Mouse (Mus musculus): ENCODE measurements around the gene Fgf12. TPM values are rescaled to one million over a fixed set of nuclear protein-coding genes. Genes with fewer than 3 reads are reported as not detected.

Gene Fgf12
- polyA plus RNA-seq, 1 experiment from 2014 or later = 79.8 TPM

DNA sequence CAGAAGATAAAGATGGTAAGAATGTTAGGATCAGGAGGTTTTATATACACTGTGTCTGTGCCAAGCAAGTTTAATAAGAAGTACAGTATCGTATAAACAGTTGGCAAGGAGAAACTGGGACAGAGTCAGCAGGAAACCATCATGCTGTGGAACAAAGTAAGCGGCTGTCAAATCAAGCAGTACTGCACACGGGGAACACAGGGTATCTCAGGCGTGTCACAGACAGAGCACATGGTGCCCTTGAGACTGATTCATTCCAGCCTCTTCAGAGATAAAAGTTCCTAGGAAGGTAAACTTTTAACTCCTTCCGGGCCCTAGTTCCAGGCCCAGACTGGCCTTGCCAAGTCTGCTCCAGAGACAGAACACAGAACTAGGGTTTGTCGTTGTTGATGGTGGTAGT, 240.4 kb downstream of the Fgf12 start:
- no peak overlapping the region for H3K9ac ChIP-seq (replicated peaks; ENCODE audit: low read depth, low read length)
- no peaks in the 10 kb centered on the region for H3K9me3 ChIP-seq (ENCODE audit: control insufficient read depth, low read length)
- H3K36me3 ChIP-seq (ENCODE audit: control insufficient read depth, insufficient read depth, low read length) = no peaks in the 10 kb centered on the region
- H3K27ac ChIP-seq (ENCODE audit: low read depth, low read length) = no peak overlapping the region
- no peaks in the 10 kb centered on the region for H3K27me3 ChIP-seq (ENCODE audit: control insufficient read depth, insufficient read depth, low read length)
- peak; percentile 56 for ATAC-seq (ENCODE audit: low read depth)
- H3K4me2 ChIP-seq (ENCODE audit: low read depth, low read length) = no peak overlapping the region
- H3K4me1 ChIP-seq (ENCODE audit: control insufficient read depth, insufficient read depth, low read length) = no peaks in the 10 kb centered on the region
- no peak overlapping the region for H3K4me3 ChIP-seq (ENCODE audit: low read depth, low read length)
- WGBS = 59% methylated on average over 6 of the region's 6 CpGs

DNA sequence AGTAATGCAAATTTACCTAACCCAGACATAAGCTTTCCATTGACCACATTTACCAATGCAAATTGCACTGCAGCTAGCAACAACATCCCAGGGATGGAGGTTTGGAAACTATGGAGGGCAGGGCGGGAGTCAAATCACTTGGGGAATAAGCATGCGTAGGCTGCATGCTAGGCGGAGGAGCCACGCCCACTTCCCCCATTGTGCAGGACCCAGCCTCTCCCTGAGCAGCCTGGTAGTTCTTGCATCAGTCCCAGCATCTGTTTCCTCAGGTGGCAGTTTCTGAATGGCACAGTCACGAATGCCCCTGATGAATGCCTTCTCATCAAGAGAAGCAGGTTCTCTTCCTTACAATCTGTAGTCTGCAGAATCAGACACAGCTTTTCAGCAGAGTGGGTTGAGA, 241.5 kb downstream of the Fgf12 start:
- Histone ChIP-seq H3K4me1 (ENCODE audit: control insufficient read depth, insufficient read depth, low read length) (no peaks in the 10 kb centered on the region), H3K27ac (ENCODE audit: low read depth, low read length) (no peak overlapping the region), H3K9me3 (ENCODE audit: control insufficient read depth, low read length) (no peaks in the 10 kb centered on the region), H3K4me2 (ENCODE audit: low read depth, low read length) (no peak overlapping the region), H3K4me3 (ENCODE audit: low read depth, low read length) (no peak overlapping the region), H3K9ac (replicated peaks; ENCODE audit: low read depth, low read length) (no peak overlapping the region), H3K27me3 (ENCODE audit: control insufficient read depth, insufficient read depth, low read length) (no peaks in the 10 kb centered on the region), H3K36me3 (ENCODE audit: control insufficient read depth, insufficient read depth, low read length) (no peaks in the 10 kb centered on the region)
- no peak for ATAC-seq (ENCODE audit: low read depth)
- 39% methylated on average over 5 of the region's 5 CpGs for WGBS

DNA sequence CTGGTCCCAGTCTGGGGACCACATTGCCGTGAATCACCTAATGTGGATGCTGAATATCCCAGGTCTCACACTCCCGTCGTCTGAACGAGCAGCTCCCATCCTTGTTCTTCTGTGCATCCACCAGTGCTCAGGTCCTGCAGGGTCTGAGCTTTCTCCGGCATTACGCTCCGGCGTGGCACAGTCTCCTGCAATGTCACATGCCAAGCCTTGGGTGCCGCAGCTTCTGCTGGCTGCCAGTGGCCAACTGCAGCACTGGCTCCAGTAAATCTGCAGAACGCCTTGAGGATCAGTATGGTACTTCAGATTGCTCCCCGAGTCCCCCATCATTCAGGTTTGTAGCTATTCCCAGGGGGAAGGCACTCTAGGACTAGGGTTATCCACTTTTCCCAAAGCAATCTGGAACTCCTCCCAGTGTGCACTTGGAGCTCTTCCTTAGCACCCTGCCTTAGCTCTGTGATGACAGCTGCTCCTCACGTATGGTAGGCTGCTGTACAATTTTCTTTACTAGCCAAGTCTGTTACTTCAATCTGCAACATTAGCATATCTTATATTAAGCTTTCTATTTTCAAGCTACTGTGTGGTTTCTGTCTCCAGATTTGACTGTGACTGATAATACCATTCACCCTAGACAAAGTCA, 254.8 kb downstream of the Fgf12 start:
- H3K4me1 ChIP-seq (ENCODE audit: control insufficient read depth, insufficient read depth, low read length) = no peaks in the 10 kb centered on the region
- no peak overlapping the region for H3K4me3 ChIP-seq (ENCODE audit: low read depth, low read length)
- H3K27me3 ChIP-seq (ENCODE audit: control insufficient read depth, insufficient read depth, low read length) = no peaks in the 10 kb centered on the region
- no peak overlapping the region for H3K4me2 ChIP-seq (ENCODE audit: low read depth, low read length)
- ATAC-seq (ENCODE audit: low read depth) = no peak
- no peak overlapping the region for H3K27ac ChIP-seq (ENCODE audit: low read depth, low read length)
- no peaks in the 10 kb centered on the region for H3K9me3 ChIP-seq (ENCODE audit: control insufficient read depth, low read length)
- no peak overlapping the region for H3K9ac ChIP-seq (replicated peaks; ENCODE audit: low read depth, low read length)
- 89% methylated on average over 12 of the region's 12 CpGs for WGBS
- no peaks in the 10 kb centered on the region for H3K36me3 ChIP-seq (ENCODE audit: control insufficient read depth, insufficient read depth, low read length)

DNA sequence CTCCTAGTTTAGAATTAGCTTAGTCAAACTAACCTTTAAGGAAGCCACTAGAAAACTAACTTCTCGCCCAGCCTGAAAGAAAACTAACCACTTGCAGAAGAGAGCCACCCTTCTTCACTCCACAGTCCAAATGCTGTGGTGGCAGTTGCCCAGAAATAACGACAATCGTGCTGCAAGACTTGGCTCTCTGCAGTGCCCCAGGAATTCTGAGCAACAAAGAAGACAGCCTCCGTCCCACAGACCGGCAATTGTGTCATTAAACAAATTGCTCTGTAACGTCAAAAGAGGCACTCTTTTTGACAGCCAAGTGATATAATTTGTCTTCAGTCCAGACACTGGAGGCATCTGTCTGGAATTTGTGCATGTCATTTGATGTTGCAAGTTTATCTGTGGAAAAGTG, 261.2 kb downstream of the Fgf12 start:
- H3K27ac ChIP-seq (ENCODE audit: low read depth, low read length) = no peak overlapping the region
- H3K9ac ChIP-seq (replicated peaks; ENCODE audit: low read depth, low read length) = no peak overlapping the region
- no peaks in the 10 kb centered on the region for H3K4me1 ChIP-seq (ENCODE audit: control insufficient read depth, insufficient read depth, low read length)
- no peak overlapping the region; the same call in 1 of the 2 replicates for H3K4me2 ChIP-seq (ENCODE audit: low read depth, low read length)
- H3K4me3 ChIP-seq (ENCODE audit: low read depth, low read length) = no peak overlapping the region
- no peaks in the 10 kb centered on the region for H3K27me3 ChIP-seq (ENCODE audit: control insufficient read depth, insufficient read depth, low read length)
- H3K36me3 ChIP-seq (ENCODE audit: control insufficient read depth, insufficient read depth, low read length) = no peaks in the 10 kb centered on the region
- WGBS = 7% methylated on average over 6 of the region's 6 CpGs
- no peak for ATAC-seq (ENCODE audit: low read depth)
- H3K9me3 ChIP-seq (ENCODE audit: control insufficient read depth, low read length) = no peaks in the 10 kb centered on the region

DNA sequence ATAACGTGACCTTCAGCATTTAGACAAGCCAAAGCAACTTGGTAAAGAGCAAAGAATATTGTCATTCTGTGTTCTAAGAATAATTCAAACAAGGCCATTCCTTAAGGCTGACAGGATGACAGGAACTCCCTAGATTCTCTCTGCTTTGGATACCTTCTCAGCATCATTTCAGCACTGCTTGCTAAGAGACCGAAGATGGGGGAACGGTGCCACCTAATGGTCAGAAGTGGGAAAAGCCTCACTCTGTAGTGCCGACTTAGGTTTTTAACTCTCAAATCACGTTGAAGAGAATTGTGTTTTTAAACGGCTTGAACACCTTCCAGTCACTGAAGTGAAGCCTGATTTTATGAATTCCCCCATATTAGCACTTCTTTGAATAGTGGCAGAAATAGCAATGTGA, 262.4 kb downstream of the Fgf12 start:
- Histone ChIP-seq H3K9me3 (ENCODE audit: control insufficient read depth, low read length) (0 out of 2 replicates have a peak, but pooled peaks cover 3% of the 10 kb centered on the region), H3K9ac (replicated peaks; ENCODE audit: low read depth, low read length) (no peak overlapping the region), H3K4me1 (ENCODE audit: control insufficient read depth, insufficient read depth, low read length) (no peaks in the 10 kb centered on the region), H3K27me3 (ENCODE audit: control insufficient read depth, insufficient read depth, low read length) (no peaks in the 10 kb centered on the region), H3K4me2 (ENCODE audit: low read depth, low read length) (no peak overlapping the region), H3K27ac (ENCODE audit: low read depth, low read length) (no peak overlapping the region; the same call in 1 of the 2 replicates), H3K36me3 (ENCODE audit: control insufficient read depth, insufficient read depth, low read length) (no peaks in the 10 kb centered on the region), H3K4me3 (ENCODE audit: low read depth, low read length) (no peak overlapping the region)
- peak; percentile 92 for ATAC-seq (ENCODE audit: low read depth)
- 7% methylated on average over 6 of the region's 6 CpGs for WGBS

DNA sequence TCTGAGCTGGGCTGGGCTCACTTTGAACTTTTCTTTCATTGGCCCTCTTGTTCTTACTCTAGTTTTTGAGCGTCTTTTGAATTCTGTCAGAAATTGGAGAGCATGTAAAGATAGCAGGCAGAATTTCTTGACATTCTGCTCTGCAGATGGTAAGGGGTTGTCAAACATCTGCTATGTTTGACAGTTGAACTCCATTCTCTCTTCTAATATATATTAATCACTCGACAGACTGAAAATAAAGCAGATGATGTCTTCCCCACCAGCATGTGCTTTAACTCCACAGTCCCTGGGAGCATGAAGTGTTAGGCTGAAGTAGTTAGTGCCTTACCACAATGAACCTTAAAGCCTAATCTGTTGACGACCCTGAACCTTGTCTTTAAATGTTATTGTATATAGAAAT, 267.9 kb downstream of the Fgf12 start:
- Histone ChIP-seq H3K4me3 (ENCODE audit: low read depth, low read length) (no peak overlapping the region), H3K4me1 (ENCODE audit: control insufficient read depth, insufficient read depth, low read length) (no peaks in the 10 kb centered on the region), H3K9me3 (ENCODE audit: control insufficient read depth, low read length) (0 out of 2 replicates have a peak, but pooled peaks cover 3% of the 10 kb centered on the region), H3K4me2 (ENCODE audit: low read depth, low read length) (no peak overlapping the region), H3K27ac (ENCODE audit: low read depth, low read length) (no peak overlapping the region), H3K9ac (replicated peaks; ENCODE audit: low read depth, low read length) (no peak overlapping the region), H3K27me3 (ENCODE audit: control insufficient read depth, insufficient read depth, low read length) (no peaks in the 10 kb centered on the region), H3K36me3 (ENCODE audit: control insufficient read depth, insufficient read depth, low read length) (no peaks in the 10 kb centered on the region)
- ATAC-seq (ENCODE audit: low read depth) = no peak
- 94% methylated on average over 3 of the region's 3 CpGs for WGBS

DNA sequence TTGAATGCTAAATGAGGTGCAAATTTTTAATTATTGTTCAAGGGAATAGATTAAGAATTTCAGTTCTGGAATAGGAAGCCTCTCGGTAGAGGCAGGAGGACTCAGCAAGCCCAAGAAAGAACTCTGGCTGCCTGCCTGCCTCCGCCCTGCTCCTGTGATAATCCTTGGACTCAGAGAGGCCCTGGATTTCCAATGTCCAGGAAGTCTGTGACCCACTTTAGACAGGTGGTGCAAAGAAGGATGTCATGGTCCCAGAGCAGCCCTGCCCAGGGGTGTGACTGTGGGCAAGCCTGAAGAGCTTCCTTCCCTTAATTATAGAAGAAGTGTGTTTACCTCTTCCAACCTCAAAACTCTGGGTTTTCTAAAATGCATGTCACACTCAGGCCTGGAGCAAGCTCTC, 273.8 kb downstream of the Fgf12 start:
- H3K9me3 ChIP-seq (ENCODE audit: control insufficient read depth, low read length) = no peaks in the 10 kb centered on the region
- H3K36me3 ChIP-seq (ENCODE audit: control insufficient read depth, insufficient read depth, low read length) = no peaks in the 10 kb centered on the region
- no peak overlapping the region for H3K4me2 ChIP-seq (ENCODE audit: low read depth, low read length)
- no peak overlapping the region for H3K9ac ChIP-seq (replicated peaks; ENCODE audit: low read depth, low read length)
- no peak for ATAC-seq (ENCODE audit: low read depth)
- no peak overlapping the region for H3K4me3 ChIP-seq (ENCODE audit: low read depth, low read length)
- H3K27ac ChIP-seq (ENCODE audit: low read depth, low read length) = no peak overlapping the region
- 96% methylated on average over 2 of the region's 2 CpGs for WGBS
- H3K27me3 ChIP-seq (ENCODE audit: control insufficient read depth, insufficient read depth, low read length) = no peaks in the 10 kb centered on the region
- no peaks in the 10 kb centered on the region for H3K4me1 ChIP-seq (ENCODE audit: control insufficient read depth, insufficient read depth, low read length)

DNA sequence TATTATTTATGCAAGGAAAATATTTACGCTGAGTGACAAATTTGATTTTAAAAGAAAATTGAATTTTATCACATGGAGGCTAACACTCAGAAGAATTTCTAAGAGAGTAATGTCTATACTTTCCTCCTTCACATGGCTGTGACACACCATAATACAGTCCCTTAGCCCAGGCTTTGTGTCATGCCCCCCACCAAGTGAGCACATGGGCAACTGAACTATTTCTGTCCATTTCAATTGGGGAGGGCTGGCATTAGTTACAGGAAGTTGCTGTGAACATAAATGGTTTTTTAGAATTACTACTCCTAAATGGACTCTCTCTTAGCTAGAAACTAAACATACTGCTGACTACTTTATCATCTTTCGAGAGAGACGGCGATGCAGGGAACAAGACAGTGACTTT, 276.2 kb downstream of the Fgf12 start:
- Histone ChIP-seq H3K27me3 (ENCODE audit: control insufficient read depth, insufficient read depth, low read length) (no peaks in the 10 kb centered on the region), H3K4me2 (ENCODE audit: low read depth, low read length) (no peak overlapping the region), H3K36me3 (ENCODE audit: control insufficient read depth, insufficient read depth, low read length) (no peaks in the 10 kb centered on the region), H3K27ac (ENCODE audit: low read depth, low read length) (no peak overlapping the region), H3K9me3 (ENCODE audit: control insufficient read depth, low read length) (no peaks in the 10 kb centered on the region), H3K4me1 (ENCODE audit: control insufficient read depth, insufficient read depth, low read length) (no peaks in the 10 kb centered on the region), H3K4me3 (ENCODE audit: low read depth, low read length) (no peak overlapping the region), H3K9ac (replicated peaks; ENCODE audit: low read depth, low read length) (no peak overlapping the region)
- 96% methylated on average over 4 of the region's 4 CpGs for WGBS
- no peak for ATAC-seq (ENCODE audit: low read depth)

DNA sequence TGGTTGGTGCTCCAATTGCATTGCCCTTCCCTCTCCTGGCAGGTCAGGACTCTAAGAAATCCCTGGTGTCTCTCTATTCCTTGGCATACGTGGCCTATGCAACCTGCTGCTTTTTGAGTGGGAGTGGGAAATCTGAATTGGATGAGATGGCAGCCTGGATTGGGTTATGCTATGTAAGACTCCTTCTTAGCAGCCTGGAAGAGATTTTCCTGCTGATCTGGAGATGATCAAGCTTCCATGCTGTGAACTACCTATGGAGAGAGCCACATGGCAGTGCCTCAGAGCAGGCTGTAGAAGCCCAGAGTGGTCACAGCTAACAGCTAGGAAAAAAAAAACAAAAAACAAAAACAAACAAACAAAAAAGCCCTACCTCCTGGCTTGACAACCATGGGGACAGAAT, 277.3 kb downstream of the Fgf12 start:
- Histone ChIP-seq H3K4me1 (ENCODE audit: control insufficient read depth, insufficient read depth, low read length) (no peaks in the 10 kb centered on the region), H3K27me3 (ENCODE audit: control insufficient read depth, insufficient read depth, low read length) (no peaks in the 10 kb centered on the region), H3K36me3 (ENCODE audit: control insufficient read depth, insufficient read depth, low read length) (no peaks in the 10 kb centered on the region), H3K4me2 (ENCODE audit: low read depth, low read length) (no peak overlapping the region), H3K9ac (replicated peaks; ENCODE audit: low read depth, low read length) (no peak overlapping the region), H3K27ac (ENCODE audit: low read depth, low read length) (no peak overlapping the region), H3K9me3 (ENCODE audit: control insufficient read depth, low read length) (no peaks in the 10 kb centered on the region), H3K4me3 (ENCODE audit: low read depth, low read length) (no peak overlapping the region)
- 56% methylated on average over 1 of the region's 1 CpGs for WGBS
- no peak for ATAC-seq (ENCODE audit: low read depth)
